Mouse (Mus musculus): ENCODE results near the gene Plaur.

Gene Plaur

GRCm38 (mm10) chr7:24462388-24463319 is at the start of gene Plaur:
Plaur (plus strand) TSS chr7:24462484.
- DNase-seq (ENCODE audit: low spot score), result no peak

- no peak for DNase-seq (ENCODE audit: low spot score)
These were observed 48.7 kb upstream of the Plaur start for GRCm38 (mm10) chr7:24413630-24414029.

- no peak for DNase-seq (ENCODE audit: low spot score)
These were observed 47.0 kb upstream of the Plaur start for GRCm38 (mm10) chr7:24415261-24415660.

DNA sequence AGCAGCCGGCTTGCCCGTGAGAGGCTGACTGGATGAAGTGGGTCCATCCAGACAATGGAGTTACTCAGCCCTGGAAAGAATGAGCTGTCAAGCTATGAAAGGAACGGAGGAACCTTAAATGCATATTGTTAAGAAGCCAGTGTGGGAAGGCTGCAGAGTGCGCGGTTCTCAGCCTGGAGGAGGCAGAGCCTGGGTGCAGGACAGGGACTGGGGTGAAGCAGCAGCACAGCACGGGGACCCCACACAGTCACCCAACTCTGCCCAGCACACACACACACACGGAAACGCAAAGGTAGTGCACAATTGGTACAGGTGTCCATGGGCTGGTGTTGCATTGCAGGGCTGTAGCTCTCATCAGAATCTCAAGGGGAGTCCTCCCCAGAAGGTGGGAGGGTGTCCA is 42.7 kb upstream of the Plaur start:
- no peak for DNase-seq (ENCODE audit: low spot score)

GRCm38 (mm10) chr7:24421648-24422047 is 40.6 kb upstream of the Plaur start:
- no peak for DNase-seq (ENCODE audit: low spot score)

- no peak for DNase-seq (ENCODE audit: low spot score)
These were observed 40.0 kb upstream of the Plaur start for GRCm38 (mm10) chr7:24422251-24422650.

GRCm38 (mm10) chr7:24423107-24423763 is 39.0 kb upstream of the Plaur start:
- DNase-seq (ENCODE audit: low spot score), result no peak

DNA sequence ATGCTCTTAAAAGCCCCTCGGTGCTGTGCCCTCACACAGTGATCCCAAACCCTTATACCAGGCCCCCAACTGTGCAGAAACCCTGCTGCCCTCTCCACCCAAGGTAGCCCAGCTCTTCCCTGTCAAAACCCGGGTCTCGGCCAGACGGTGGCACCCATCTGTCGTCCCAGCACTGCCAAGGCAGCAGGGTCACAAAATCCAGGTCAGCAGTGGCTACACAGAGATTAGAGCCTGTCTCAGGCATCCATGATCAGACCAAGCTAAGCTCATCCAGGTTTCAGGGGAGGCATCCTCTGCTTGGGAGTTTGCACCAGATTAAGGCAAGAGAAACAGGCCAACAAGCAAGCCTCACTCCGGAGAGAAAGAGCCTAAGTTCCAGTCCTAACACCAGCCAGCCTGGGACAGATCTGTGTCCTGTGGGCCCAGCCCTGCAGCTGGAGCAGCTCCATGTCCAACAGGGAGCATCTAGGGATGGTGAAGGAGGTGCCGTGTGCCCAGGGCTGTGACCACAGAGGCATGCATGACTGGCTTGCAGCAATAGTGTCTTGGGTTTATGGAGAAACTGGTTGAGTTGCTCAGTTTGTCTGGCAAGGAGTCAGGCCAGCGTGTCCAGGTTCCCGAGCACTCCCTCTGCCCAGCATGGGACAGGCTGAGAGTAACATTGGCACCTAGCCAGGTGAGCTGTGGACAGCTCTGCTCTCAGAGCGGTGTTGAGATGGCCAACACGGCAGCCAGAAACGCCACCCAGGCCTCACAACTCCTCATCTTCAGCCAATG is 38.1 kb upstream of the Plaur start:
- DNase-seq (ENCODE audit: low spot score), result no peak

GRCm38 (mm10) chr7:24425919-24426318 is 36.4 kb upstream of the Plaur start:
- no peak for DNase-seq (ENCODE audit: low spot score)

- DNase-seq (ENCODE audit: low spot score), result no peak
These were observed 35.1 kb upstream of the Plaur start for GRCm38 (mm10) chr7:24427168-24427567.

GRCm38 (mm10) chr7:24428725-24429124 is 33.6 kb upstream of the Plaur start:
- no peak for DNase-seq (ENCODE audit: low spot score)

GRCm38 (mm10) chr7:24429413-24430112 is 32.7 kb upstream of the Plaur start:
- DNase-seq (ENCODE audit: low spot score), result no peak

DNA sequence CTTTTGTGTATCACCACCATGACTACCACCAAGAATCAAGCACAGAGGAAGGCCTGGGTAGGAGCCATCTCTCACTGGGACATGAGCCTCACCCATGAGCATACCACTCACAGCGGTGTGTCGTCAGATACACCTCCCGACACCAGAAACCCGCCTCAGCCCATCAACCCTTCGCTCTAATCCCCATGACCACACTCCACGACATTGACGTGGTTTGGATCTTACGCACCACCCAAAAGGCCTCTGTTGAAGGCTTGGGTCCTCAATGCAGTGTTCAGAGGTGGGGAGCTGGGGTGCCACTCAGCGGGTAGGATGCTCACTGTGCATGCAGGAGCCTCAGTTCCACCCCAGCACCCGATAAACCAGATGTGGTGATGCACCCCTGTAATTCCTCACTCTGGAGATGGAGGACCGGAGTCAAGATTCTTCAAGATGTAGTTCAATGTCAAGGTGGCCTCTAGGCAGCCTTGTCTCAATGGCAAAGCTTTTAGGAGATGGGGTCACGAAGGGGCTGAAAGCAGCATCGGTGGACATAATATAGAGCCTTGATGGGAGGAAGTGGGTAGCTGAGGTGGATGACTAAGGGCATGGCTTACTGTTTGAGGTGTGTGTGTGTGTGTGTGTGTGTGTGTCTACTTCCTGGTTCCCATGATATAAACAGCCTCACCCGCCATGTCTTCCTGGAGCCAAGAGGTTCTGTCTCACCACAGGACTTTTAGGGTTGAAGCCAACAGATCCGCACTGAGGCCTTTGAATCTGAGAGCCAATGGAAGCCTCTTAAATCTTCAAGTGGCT is 31.5 kb upstream of the Plaur start:
- DNase-seq (ENCODE audit: low spot score), result no peak

GRCm38 (mm10) chr7:24431713-24432112 is 30.6 kb upstream of the Plaur start:
- DNase-seq (ENCODE audit: low spot score), result no peak

GRCm38 (mm10) chr7:24435305-24435704 is 27.0 kb upstream of the Plaur start:
- no peak for DNase-seq (ENCODE audit: low spot score)

GRCm38 (mm10) chr7:24437981-24438380 is 24.3 kb upstream of the Plaur start:
- no peak for DNase-seq (ENCODE audit: low spot score)

DNA sequence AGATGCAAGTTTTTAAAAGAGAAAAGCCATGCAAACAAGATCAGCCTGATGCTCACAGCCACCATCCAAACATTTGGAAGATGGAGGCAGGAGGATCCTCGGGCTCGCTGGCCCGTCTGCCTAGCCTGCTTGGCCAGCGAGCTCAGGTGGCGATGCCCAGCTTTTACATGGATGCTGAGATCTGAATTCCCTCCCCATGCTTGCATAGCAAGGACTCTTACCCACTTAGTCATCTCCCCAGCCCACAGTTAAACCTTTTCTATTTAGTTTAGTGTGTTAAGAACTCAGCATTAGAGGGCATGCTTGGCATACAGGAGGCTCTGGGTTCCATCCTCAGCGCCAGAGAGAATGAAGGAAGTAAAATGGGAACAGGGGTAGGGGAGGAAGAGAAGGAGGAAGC is 23.1 kb upstream of the Plaur start:
- no peak for DNase-seq (ENCODE audit: low spot score)

DNA sequence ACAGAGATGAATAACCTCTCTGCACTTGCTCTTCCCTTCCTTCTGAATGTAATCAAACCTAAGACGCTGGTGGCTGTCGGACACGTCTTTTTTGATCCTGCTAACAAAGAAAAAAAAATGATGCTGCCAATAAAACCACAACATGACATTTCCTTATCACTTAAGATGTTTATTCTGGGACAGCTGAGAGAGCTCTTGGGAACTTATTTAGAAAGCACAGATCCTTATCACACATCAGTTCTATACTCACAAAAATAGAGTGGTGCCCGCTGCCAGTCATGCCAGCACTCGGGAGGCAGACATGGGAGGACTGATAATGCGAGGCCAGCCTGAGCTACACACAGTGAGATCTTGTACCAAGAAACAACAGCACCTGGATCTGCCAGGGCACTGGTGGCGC is 22.4 kb upstream of the Plaur start:
- DNase-seq (ENCODE audit: low spot score), result no peak

- peak; percentile 71 for DNase-seq (ENCODE audit: low spot score)
These were observed 20.5 kb upstream of the Plaur start for GRCm38 (mm10) chr7:24441785-24442184.

DNA sequence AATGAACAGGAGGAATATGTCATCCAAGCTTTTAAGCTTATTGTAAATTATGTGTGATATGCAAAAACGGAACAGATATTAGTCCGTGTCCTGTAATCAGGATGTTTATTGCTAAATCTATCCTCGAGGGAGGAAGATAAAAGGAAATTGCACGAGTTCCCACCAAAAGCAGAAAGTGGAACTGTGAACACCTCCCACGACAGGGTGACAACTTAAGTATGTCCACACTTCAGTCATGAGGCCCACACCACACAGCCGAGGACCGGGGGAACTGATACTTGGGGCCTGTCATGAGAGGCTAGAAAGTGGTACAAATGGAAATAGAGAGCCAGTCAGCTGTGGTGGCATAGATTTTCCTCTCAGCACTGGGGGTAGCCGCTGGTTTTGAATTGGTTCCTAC is 20.0 kb upstream of the Plaur start:
- DNase-seq (ENCODE audit: low spot score), result no peak

- no peak for DNase-seq (ENCODE audit: low spot score)
These were observed 16.9 kb upstream of the Plaur start for GRCm38 (mm10) chr7:24445266-24445926.
